Mouse (Mus musculus) small intestine, adult 2 months (tissue): ENCODE measurements around the gene Csrp3.

Experiments
- CTCF ChIP-seq: fragments of 200-500 bp; IDR thresholded peaks from 2 replicates; pipeline ENCODE4 v1.5.1; 2012; ENCODE audit warnings: low read depth, mild to moderate bottlenecking, control low read depth, inconsistent platforms, low read length, moderate library complexity, mixed read lengths; ENCODE audit not compliant: insufficient replicate concordance, insufficient read length; ENCODE audit errors: extremely low read depth
- POLR2A ChIP-seq: fragments of 200-500 bp; IDR thresholded peaks from 2 replicates; pipeline ENCODE4 v1.6.1; 2012; ENCODE audit warnings: low read depth, mild to moderate bottlenecking, control low read depth, inconsistent platforms, low read length, moderate library complexity

DNA sequence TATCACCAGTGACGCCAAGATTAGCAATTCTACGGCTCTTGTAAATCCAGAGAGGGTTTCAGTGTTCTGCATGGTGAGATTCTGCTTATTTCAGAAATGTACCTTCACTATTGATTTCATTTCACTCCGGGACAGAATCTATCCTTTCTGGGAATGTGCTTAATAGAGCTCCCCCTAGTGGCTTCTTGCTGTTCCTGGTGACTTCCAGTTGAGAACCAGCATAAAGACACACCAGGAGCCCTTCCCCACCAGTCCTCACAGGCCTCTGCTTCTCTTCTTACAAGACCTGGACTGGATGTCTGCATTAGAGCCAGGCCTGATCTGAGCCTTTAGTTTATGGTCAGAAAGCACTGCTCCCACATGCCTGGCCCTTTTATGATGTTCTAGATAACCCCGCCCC, 28.7 kb upstream of the Csrp3 start:
- no peak for TF ChIP-seq POLR2A
- TF ChIP-seq CTCF: peak; percentile 59; the same call in 1 of the 2 replicates
